Mouse (Mus musculus): Measurements from ENCODE around the gene Prrxl1. TPM values are rescaled to one million over a fixed set of nuclear protein-coding genes. Genes with fewer than 3 reads are reported as not detected.

The Prrxl1 gene
- polyA plus RNA-seq, 1 experiment from 2014 or later, result 0.14 TPM

- Histone ChIP-seq H3K27ac (ENCODE audit: low read length) (no peak overlapping the region), H3K4me1 (replicated peaks; ENCODE audit: control insufficient read depth, insufficient read depth, low read length) (no peaks in the 10 kb centered on the region), H3K27me3 (ENCODE audit: control insufficient read depth, insufficient read depth, low read depth, low read length) (no peaks in the 10 kb centered on the region), H3K36me3 (ENCODE audit: control insufficient read depth, insufficient read depth, low read length) (no peaks in the 10 kb centered on the region), H3K9ac (ENCODE audit: low read length) (no peak overlapping the region), H3K4me3 (ENCODE audit: low read length) (no peak overlapping the region), H3K4me2 (ENCODE audit: low read depth, low read length) (no peak overlapping the region), H3K9me3 (ENCODE audit: control insufficient read depth, low read length) (no peaks in the 10 kb centered on the region)
- 83% methylated on average over 5 of the region's 5 CpGs for WGBS
- no peak for ATAC-seq (ENCODE audit: low read depth)
Measured at GRCm38 (mm10) chr14:32617253-32617652, 18.0 kb downstream of the Prrxl1 start.

DNA sequence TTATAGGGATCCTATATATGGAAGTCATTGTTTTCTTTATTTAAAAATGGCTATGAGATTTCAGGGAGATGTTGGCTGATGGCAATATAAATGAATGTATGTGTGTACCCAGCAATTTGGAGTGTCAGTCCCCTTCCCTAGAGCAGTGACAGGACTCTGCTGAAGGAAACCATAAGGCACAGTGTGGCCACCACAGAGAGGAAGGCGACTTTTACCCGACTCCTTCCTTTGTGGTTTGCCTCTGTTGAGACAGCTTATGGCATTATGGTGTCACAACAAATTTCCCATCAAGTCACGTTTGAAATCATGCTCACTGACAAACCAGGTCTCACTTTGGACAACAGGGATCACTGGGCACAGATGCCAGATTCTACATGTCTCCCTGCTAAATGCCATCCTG lies 25.0 kb downstream of the Prrxl1 start:
- no peak overlapping the region for H3K9ac ChIP-seq (ENCODE audit: low read length)
- no peaks in the 10 kb centered on the region for H3K36me3 ChIP-seq (ENCODE audit: control insufficient read depth, insufficient read depth, low read length)
- H3K4me1 ChIP-seq (replicated peaks; ENCODE audit: control insufficient read depth, insufficient read depth, low read length), result no peaks in the 10 kb centered on the region
- no peaks in the 10 kb centered on the region for H3K27me3 ChIP-seq (ENCODE audit: control insufficient read depth, insufficient read depth, low read depth, low read length)
- 60% methylated on average over 3 of the region's 3 CpGs for WGBS
- ATAC-seq (ENCODE audit: low read depth), result no peak
- no peak overlapping the region for H3K4me2 ChIP-seq (ENCODE audit: low read depth, low read length)
- H3K4me3 ChIP-seq (ENCODE audit: low read length), result no peak overlapping the region
- no peak overlapping the region for H3K27ac ChIP-seq (ENCODE audit: low read length)
- no peaks in the 10 kb centered on the region for H3K9me3 ChIP-seq (ENCODE audit: control insufficient read depth, low read length)

GRCm38 (mm10) chr14:32624811-32625210 lies 25.6 kb downstream of the Prrxl1 start:
- H3K4me1 ChIP-seq (replicated peaks; ENCODE audit: control insufficient read depth, insufficient read depth, low read length), result no peaks in the 10 kb centered on the region
- H3K4me2 ChIP-seq (ENCODE audit: low read depth, low read length), result no peak overlapping the region
- H3K27me3 ChIP-seq (ENCODE audit: control insufficient read depth, insufficient read depth, low read depth, low read length), result no peaks in the 10 kb centered on the region
- no peaks in the 10 kb centered on the region for H3K36me3 ChIP-seq (ENCODE audit: control insufficient read depth, insufficient read depth, low read length)
- no peak for ATAC-seq (ENCODE audit: low read depth)
- H3K9ac ChIP-seq (ENCODE audit: low read length), result no peak overlapping the region
- no peaks in the 10 kb centered on the region for H3K9me3 ChIP-seq (ENCODE audit: control insufficient read depth, low read length)
- no peak overlapping the region for H3K27ac ChIP-seq (ENCODE audit: low read length)
- H3K4me3 ChIP-seq (ENCODE audit: low read length), result no peak overlapping the region
- 85% methylated on average over 7 of the region's 7 CpGs for WGBS

GRCm38 (mm10) chr14:32627271-32627670 lies 28.1 kb downstream of the Prrxl1 start:
- no peak for ATAC-seq (ENCODE audit: low read depth)
- Histone ChIP-seq H3K9me3 (ENCODE audit: control insufficient read depth, low read length) (no peaks in the 10 kb centered on the region), H3K36me3 (ENCODE audit: control insufficient read depth, insufficient read depth, low read length) (no peaks in the 10 kb centered on the region), H3K4me3 (ENCODE audit: low read length) (no peak overlapping the region), H3K27me3 (ENCODE audit: control insufficient read depth, insufficient read depth, low read depth, low read length) (no peaks in the 10 kb centered on the region), H3K9ac (ENCODE audit: low read length) (no peak overlapping the region), H3K4me2 (ENCODE audit: low read depth, low read length) (no peak overlapping the region), H3K27ac (ENCODE audit: low read length) (no peak overlapping the region), H3K4me1 (replicated peaks; ENCODE audit: control insufficient read depth, insufficient read depth, low read length) (no peaks in the 10 kb centered on the region)
- 40% methylated on average over 2 of the region's 2 CpGs for WGBS

DNA sequence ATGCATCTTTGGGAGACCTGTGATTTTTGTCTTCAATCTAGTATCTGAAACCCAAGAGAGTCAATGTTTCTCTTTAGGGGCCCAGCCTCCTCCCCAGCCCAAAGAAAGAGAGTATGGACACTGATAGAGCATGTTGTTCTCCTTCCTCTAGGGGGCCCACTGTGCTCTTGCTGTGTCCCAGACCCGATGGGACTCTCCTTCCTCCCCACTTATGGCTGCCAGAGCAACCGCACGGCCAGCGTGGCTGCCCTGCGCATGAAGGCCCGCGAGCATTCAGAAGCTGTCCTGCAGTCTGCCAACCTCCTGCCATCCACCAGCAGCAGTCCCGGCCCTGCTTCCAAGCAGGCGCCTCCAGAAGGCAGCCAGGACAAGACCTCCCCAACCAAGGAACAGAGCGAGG lies 29.4 kb downstream of the Prrxl1 start:
- no peaks in the 10 kb centered on the region for H3K36me3 ChIP-seq (ENCODE audit: control insufficient read depth, insufficient read depth, low read length)
- H3K4me3 ChIP-seq (ENCODE audit: low read length), result no peak overlapping the region
- H3K27me3 ChIP-seq (ENCODE audit: control insufficient read depth, insufficient read depth, low read depth, low read length), result no peaks in the 10 kb centered on the region
- WGBS, result 28% methylated on average over 10 of the region's 10 CpGs
- no peaks in the 10 kb centered on the region for H3K4me1 ChIP-seq (replicated peaks; ENCODE audit: control insufficient read depth, insufficient read depth, low read length)
- no peak for ATAC-seq (ENCODE audit: low read depth)
- no peak overlapping the region for H3K27ac ChIP-seq (ENCODE audit: low read length)
- no peak overlapping the region for H3K9ac ChIP-seq (ENCODE audit: low read length)
- H3K4me2 ChIP-seq (ENCODE audit: low read depth, low read length), result no peak overlapping the region
- no peaks in the 10 kb centered on the region for H3K9me3 ChIP-seq (ENCODE audit: control insufficient read depth, low read length)

GRCm38 (mm10) chr14:32632908-32633600 lies 33.8 kb downstream of the Prrxl1 start:
- Histone ChIP-seq H3K27me3 (ENCODE audit: control insufficient read depth, insufficient read depth, low read depth, low read length) (no peaks in the 10 kb centered on the region), H3K4me1 (replicated peaks; ENCODE audit: control insufficient read depth, insufficient read depth, low read length) (no peaks in the 10 kb centered on the region), H3K9ac (ENCODE audit: low read length) (no peak overlapping the region), H3K27ac (ENCODE audit: low read length) (no peak overlapping the region), H3K36me3 (ENCODE audit: control insufficient read depth, insufficient read depth, low read length) (no peaks in the 10 kb centered on the region), H3K4me3 (ENCODE audit: low read length) (no peak overlapping the region), H3K9me3 (ENCODE audit: control insufficient read depth, low read length) (no peaks in the 10 kb centered on the region), H3K4me2 (ENCODE audit: low read depth, low read length) (no peak overlapping the region)
- WGBS, result 65% methylated on average over 6 of the region's 6 CpGs
- ATAC-seq (ENCODE audit: low read depth), result no peak

DNA sequence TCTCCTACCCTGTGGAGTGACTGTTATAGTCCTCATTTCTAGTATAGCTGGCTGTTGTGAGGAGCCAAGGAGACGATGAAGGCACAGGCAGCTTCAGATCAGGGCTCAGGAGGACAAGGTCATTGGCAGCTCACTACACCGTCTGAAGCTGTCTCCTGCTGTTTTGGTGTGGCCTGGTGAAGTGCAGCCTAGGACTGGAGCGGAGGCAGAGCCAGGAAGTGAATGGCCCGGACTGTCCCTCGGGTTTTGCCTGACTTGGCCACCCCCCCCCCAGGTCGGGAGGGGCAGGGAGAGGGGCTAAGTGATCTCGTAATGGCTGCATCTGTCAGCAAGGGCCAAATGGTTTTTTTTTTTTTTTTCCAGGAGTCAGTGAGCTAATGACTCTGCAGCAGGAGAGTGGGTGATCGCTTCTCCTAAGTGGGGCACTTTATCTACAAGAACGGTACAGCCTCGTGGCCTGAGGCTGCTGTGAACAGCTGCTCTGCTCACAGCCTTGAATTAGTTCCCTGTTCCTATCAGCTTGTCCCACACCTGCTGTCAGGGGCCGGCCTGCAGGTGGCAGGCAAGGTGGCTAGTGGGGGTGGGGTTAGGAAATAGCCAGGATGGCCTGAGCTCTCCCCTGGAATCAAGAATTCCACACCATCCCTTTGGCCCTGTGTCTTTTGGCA lies 34.9 kb downstream of the Prrxl1 start:
- no peaks in the 10 kb centered on the region for H3K27me3 ChIP-seq (ENCODE audit: control insufficient read depth, insufficient read depth, low read depth, low read length)
- H3K4me3 ChIP-seq (ENCODE audit: low read length), result no peak overlapping the region
- H3K9me3 ChIP-seq (ENCODE audit: control insufficient read depth, low read length), result no peaks in the 10 kb centered on the region
- WGBS, result 14% methylated on average over 11 of the region's 11 CpGs
- H3K4me2 ChIP-seq (ENCODE audit: low read depth, low read length), result no peak overlapping the region
- no peak overlapping the region for H3K27ac ChIP-seq (ENCODE audit: low read length)
- no peak for ATAC-seq (ENCODE audit: low read depth)
- no peak overlapping the region for H3K9ac ChIP-seq (ENCODE audit: low read length)
- H3K36me3 ChIP-seq (ENCODE audit: control insufficient read depth, insufficient read depth, low read length), result no peaks in the 10 kb centered on the region
- H3K4me1 ChIP-seq (replicated peaks; ENCODE audit: control insufficient read depth, insufficient read depth, low read length), result no peaks in the 10 kb centered on the region

DNA sequence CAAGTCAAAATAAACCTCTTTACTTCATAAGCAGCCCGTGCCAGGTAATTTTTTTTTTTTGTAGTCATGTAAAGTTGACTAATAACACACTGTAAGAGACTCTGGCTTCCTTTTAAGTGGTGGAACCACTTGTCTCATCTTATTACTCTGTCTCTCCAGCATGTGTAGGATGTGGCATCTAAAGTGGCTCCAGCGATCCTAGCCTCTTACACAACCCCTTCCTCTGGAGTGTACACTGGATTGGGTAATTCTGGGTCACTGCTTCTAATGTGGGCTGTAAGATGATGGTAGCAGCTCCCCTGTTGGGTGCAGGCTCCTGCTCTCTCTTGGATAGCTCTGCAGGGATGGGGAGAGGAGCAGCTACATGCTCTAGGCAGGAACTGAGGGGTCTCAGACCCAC lies 39.3 kb downstream of the Prrxl1 start:
- Histone ChIP-seq H3K27me3 (ENCODE audit: control insufficient read depth, insufficient read depth, low read depth, low read length) (no peaks in the 10 kb centered on the region), H3K4me2 (ENCODE audit: low read depth, low read length) (no peak overlapping the region), H3K9ac (ENCODE audit: low read length) (no peak overlapping the region), H3K36me3 (ENCODE audit: control insufficient read depth, insufficient read depth, low read length) (no peaks in the 10 kb centered on the region), H3K4me3 (ENCODE audit: low read length) (no peak overlapping the region), H3K4me1 (replicated peaks; ENCODE audit: control insufficient read depth, insufficient read depth, low read length) (no peaks in the 10 kb centered on the region), H3K9me3 (ENCODE audit: control insufficient read depth, low read length) (no peaks in the 10 kb centered on the region), H3K27ac (ENCODE audit: low read length) (no peak overlapping the region)
- no peak for ATAC-seq (ENCODE audit: low read depth)
- WGBS, result 62% methylated on average over 2 of the region's 2 CpGs

GRCm38 (mm10) chr14:32659781-32660180 lies 60.6 kb downstream of the Prrxl1 start:
- ATAC-seq (ENCODE audit: low read depth), result no peak
- Histone ChIP-seq H3K9me3 (ENCODE audit: control insufficient read depth, low read length) (no peaks in the 10 kb centered on the region), H3K4me3 (ENCODE audit: low read length) (no peak overlapping the region), H3K27me3 (ENCODE audit: control insufficient read depth, insufficient read depth, low read depth, low read length) (no peaks in the 10 kb centered on the region), H3K9ac (ENCODE audit: low read length) (no peak overlapping the region), H3K4me2 (ENCODE audit: low read depth, low read length) (no peak overlapping the region), H3K36me3 (ENCODE audit: control insufficient read depth, insufficient read depth, low read length) (no peaks in the 10 kb centered on the region), H3K4me1 (replicated peaks; ENCODE audit: control insufficient read depth, insufficient read depth, low read length) (no peaks in the 10 kb centered on the region), H3K27ac (ENCODE audit: low read length) (no peak overlapping the region)
- 73% methylated on average over 9 of the region's 9 CpGs for WGBS

Data from lung, embryonic 16.5 days (tissue).